Mouse (Mus musculus) layer of hippocampus, adult 2 months (tissue): ENCODE measurements around the gene Cpm. TPM values are rescaled to one million over a fixed set of nuclear protein-coding genes. Genes with fewer than 3 reads are reported as not detected.

ENCODE experiments used
- DNase-seq, 2 experiments: peaks; one replicate each; pipeline ENCODE4 v3.0.0; 2022; ENCODE audit warnings: low spot score in 2 of 2
- H3K27ac ChIP-seq: fragments of 200-600 bp; 2 replicates; pipeline ENCODE4 v1.8.1; 2022
- H3K4me3 ChIP-seq: fragments of 200-600 bp; 2 replicates; pipeline ENCODE4 v1.8.1; 2022; ENCODE audit warnings: mild to moderate bottlenecking
- CTCF ChIP-seq: fragments of 200-600 bp; conservative IDR thresholded peaks from 2 replicates; pipeline ENCODE4 v1.8.1; 2022; ENCODE audit warnings: antibody characterized with exemption, mild to moderate bottlenecking, moderate library complexity
- total RNA-seq, 2 experiments: library from RNA; stranded (reverse); gene quantifications; 2 replicates each; pipeline ENCODE4 v1.2.3; 2021

The Cpm gene
- total RNA-seq, 2 experiments from 2014 or later, result 8.5 to 9.7 TPM

DNA sequence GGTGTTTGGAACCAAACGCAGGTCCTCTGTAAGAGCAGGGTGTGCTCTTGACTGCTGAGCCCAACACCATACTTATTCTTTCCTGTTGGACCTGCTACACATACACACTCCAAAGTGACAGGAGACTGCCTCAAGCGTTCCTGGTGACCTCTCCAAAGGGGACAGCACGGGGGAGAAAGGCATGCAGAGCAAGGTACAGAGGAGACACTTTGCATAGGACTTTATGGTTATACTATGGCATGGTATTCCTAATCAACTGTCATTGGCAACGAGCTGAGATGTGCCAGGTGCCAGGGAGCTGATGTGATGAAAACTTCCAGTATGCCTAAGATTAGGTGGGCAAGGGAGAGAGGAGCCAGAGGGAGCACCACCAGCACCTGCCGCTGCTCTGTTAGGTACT lies 107.3 kb downstream of the Cpm start:
- TF ChIP-seq CTCF, result no peak
- Histone ChIP-seq H3K4me3 (no peak overlapping the region), H3K27ac (no peak overlapping the region)
- no peak for DNase-seq

Other genes with a start within 250 kb of the Cpm start
- gene Cpsf6, start 249.5 kb upstream of the Cpm start, total RNA-seq, result 100 to 1,000 TPM; 111 to 116 TPM
- 10 to 100 TPM; 55.1 to 66.0 TPM for gene Mdm2, start 81.3 kb downstream of the Cpm start, total RNA-seq
- gene Slc35e3, start 116.9 kb downstream of the Cpm start, total RNA-seq, result 10 to 100 TPM; 31.4 to 33.1 TPM
- gene Nup107, start 163.2 kb downstream of the Cpm start, total RNA-seq, result 10 to 100 TPM; 15.5 to 19.4 TPM
- 10 to 100 TPM; 55.7 to 58.5 TPM for gene Rap1b, start 216.5 kb downstream of the Cpm start, total RNA-seq